Mouse (Mus musculus): ENCODE measurements around the gene Spint1.

- TF ChIP-seq CTCF (IDR thresholded peaks at IDR 0.05; ENCODE audit: low read depth) (no peak), EP300 (IDR thresholded peaks at IDR 0.05; ENCODE audit: low read depth) (no peak)
These were observed 12.5 kb downstream of the Spint1 start for GRCm38 (mm10) chr2:119249592-119250061.
